11 mouse cellular contexts compared by ENCODE assay signal in genomic region chr11:60977153-60977552, GRCm38 (mm10). TPM values are rescaled to one million over a fixed set of nuclear protein-coding genes. Genes with fewer than 3 reads are reported as not detected.
DNase-seq lines count a peak whose midpoint lies in the region; ATAC-seq and TF ChIP-seq lines count a peak whose summit lies in the region.
"Had no signal": no experiment of that assay in that cellular context is flagged by ENCODE, and none has a peak within 500 bp of the region (broad histone marks: within the 10 kb centered on the region; RNA-seq: fewer than 3 reads in every experiment).

No protein-coding gene starts in this region.

- 45% methylated on average over 3 of the region's 3 CpGs for WGBS in liver, embryonic 16.5 days (ENCODE audit: insufficient replicate concordance)
- 44% methylated on average over 3 of the region's 3 CpGs for WGBS in liver, postnatal 0 days (ENCODE audit: insufficient replicate concordance)
- 40% methylated on average over 3 of the region's 3 CpGs for WGBS in heart, postnatal 0 days
- 39% methylated on average over 3 of the region's 3 CpGs for WGBS in stomach, embryonic 16.5 days

- H3K36me3 ChIP-seq in liver, embryonic 16.5 days (ENCODE audit: control insufficient read depth, insufficient read depth): no peaks in the 10 kb centered on the region
- H3K36me3 ChIP-seq in liver, postnatal 0 days (replicated peaks; ENCODE audit: insufficient read depth, low read length): no peaks in the 10 kb centered on the region
- no peaks in the 10 kb centered on the region for H3K36me3 ChIP-seq in heart, postnatal 0 days (replicated peaks; ENCODE audit: control insufficient read depth, insufficient read depth, low read length)
- H3K36me3 ChIP-seq in stomach, embryonic 16.5 days (ENCODE audit: control insufficient read depth, insufficient read depth, low read length): no peaks in the 10 kb centered on the region

- no peaks in the 10 kb centered on the region for H3K27me3 ChIP-seq in liver, embryonic 16.5 days (ENCODE audit: control insufficient read depth, insufficient read depth, low read depth, low read length)
- no peaks in the 10 kb centered on the region for H3K27me3 ChIP-seq in liver, postnatal 0 days (ENCODE audit: insufficient read depth, low read length)
- no peaks in the 10 kb centered on the region for H3K27me3 ChIP-seq in heart, postnatal 0 days (ENCODE audit: control insufficient read depth, insufficient read depth, low read length)
- H3K27me3 ChIP-seq in stomach, embryonic 16.5 days (ENCODE audit: control insufficient read depth, insufficient read depth, low read length): no peaks in the 10 kb centered on the region

- DNase-seq in adrenal gland, adult (ENCODE audit: inconsistent age in 2 of 2, low spot score in 1 of 2): peak; percentile 80 to 88
- DNase-seq in adrenal gland, postnatal 4 days (ENCODE audit: low spot score in 2 of 2): no peak
- no peak for DNase-seq in liver, postnatal 0 days
- peak; percentile 39 for DNase-seq in heart, postnatal 0 days (ENCODE audit: low spot score)
- no peak for DNase-seq in testis, postnatal 14 days (ENCODE audit: low spot score)

- no peak overlapping the region for H3K4me3 ChIP-seq in liver, embryonic 16.5 days (ENCODE audit: low read depth, low read length)
- no peak overlapping the region for H3K4me3 ChIP-seq in liver, postnatal 0 days (ENCODE audit: low read depth, low read length)
- no peak overlapping the region for H3K4me3 ChIP-seq in heart, postnatal 0 days (ENCODE audit: low read depth, low read length)
- no peak overlapping the region for H3K4me3 ChIP-seq in stomach, embryonic 16.5 days (replicated peaks; ENCODE audit: low read length)

- no peaks in the 10 kb centered on the region for H3K9me3 ChIP-seq in liver, embryonic 16.5 days (replicated peaks; ENCODE audit: control insufficient read depth, low read length)
- H3K9me3 ChIP-seq in liver, postnatal 0 days (ENCODE audit: low read length): no peaks in the 10 kb centered on the region
- H3K9me3 ChIP-seq in heart, postnatal 0 days (replicated peaks; ENCODE audit: control insufficient read depth, low read length): no peaks in the 10 kb centered on the region
- H3K9me3 ChIP-seq in stomach, embryonic 16.5 days (replicated peaks; ENCODE audit: control insufficient read depth, low read length): no peaks in the 10 kb centered on the region

- no peak overlapping the region for H3K4me2 ChIP-seq in liver, embryonic 16.5 days (ENCODE audit: low read depth, low read length)
- H3K4me2 ChIP-seq in liver, postnatal 0 days (ENCODE audit: low read depth, low read length): no peak overlapping the region
- H3K4me2 ChIP-seq in heart, postnatal 0 days (ENCODE audit: low read depth, low read length): no peak overlapping the region
- no peak overlapping the region for H3K4me2 ChIP-seq in stomach, embryonic 16.5 days (ENCODE audit: low read depth, low read length)
- H3K4me2 ChIP-seq: lung, embryonic 14.5 days had no signal

- TF ChIP-seq CTCF in liver, postnatal 0 days (IDR thresholded peaks at IDR 0.05; ENCODE audit: low read depth): no peak
- TF ChIP-seq CTCF in heart, postnatal 0 days (IDR thresholded peaks at IDR 0.05; ENCODE audit: low read depth): no peak

- H3K9ac ChIP-seq in liver, embryonic 16.5 days (ENCODE audit: low read depth, low read length): no peak overlapping the region
- no peak overlapping the region for H3K9ac ChIP-seq in liver, postnatal 0 days (replicated peaks)
- H3K9ac ChIP-seq in heart, postnatal 0 days (replicated peaks; ENCODE audit: low read depth, low read length): no peak overlapping the region
- H3K9ac ChIP-seq in stomach, embryonic 16.5 days (ENCODE audit: low read length): no peak overlapping the region
- H3K9ac ChIP-seq: lung, embryonic 14.5 days had no signal

- no peaks in the 10 kb centered on the region; the same call in 1 of the 2 replicates for H3K4me1 ChIP-seq in liver, embryonic 16.5 days (ENCODE audit: control insufficient read depth, low read depth, low read length)
- peaks cover 2% of the 10 kb centered on the region; the same call in 1 of the 2 replicates for H3K4me1 ChIP-seq in liver, postnatal 0 days (ENCODE audit: insufficient read depth)
- peaks cover 17% of the 10 kb centered on the region for H3K4me1 ChIP-seq in heart, postnatal 0 days (ENCODE audit: control insufficient read depth, insufficient read depth)
- H3K4me1 ChIP-seq in stomach, embryonic 16.5 days (ENCODE audit: control insufficient read depth, insufficient read depth, low read length): no peaks in the 10 kb centered on the region

- TF ChIP-seq EP300 in liver, postnatal 0 days (IDR thresholded peaks at IDR 0.05; ENCODE audit: low read depth): no peak
- no peak for TF ChIP-seq EP300 in heart, postnatal 0 days (IDR thresholded peaks at IDR 0.05; ENCODE audit: low read depth)

- no peak overlapping the region for H3K27ac ChIP-seq in liver, embryonic 16.5 days (ENCODE audit: low read length)
- no peak overlapping the region for H3K27ac ChIP-seq in liver, postnatal 0 days (ENCODE audit: low read depth)
- peak overlapping the region; percentile 53; the same call in 1 of the 2 replicates for H3K27ac ChIP-seq in heart, postnatal 0 days (ENCODE audit: low read depth)
- H3K27ac ChIP-seq in stomach, embryonic 16.5 days (ENCODE audit: low read length): peak overlapping the region; percentile 32; the same call in 1 of the 2 replicates

- ATAC-seq in liver, embryonic 16.5 days (ENCODE audit: low read depth): peak; percentile 19; the same call in 1 of the 2 replicates
- no peak for ATAC-seq in liver, postnatal 0 days
- peak; percentile 63 for ATAC-seq in heart, postnatal 0 days (ENCODE audit: insufficient read depth, low read depth)
- ATAC-seq in stomach, embryonic 16.5 days (ENCODE audit: insufficient read depth, low FRiP score): peak; percentile 75; the same call in 1 of the 2 replicates
- no peak for ATAC-seq in CD4-positive, CD25-positive, alpha-beta regulatory T cell, adult 4 months
- ATAC-seq: midbrain, embryonic 16.5 days had no signal

RNA-seq across cellular contexts. Expression of gene Kcnj12, which starts 45.2 kb away (rescaled TPM):
- 1 to 10 TPM; 3.5 to 3.6 TPM for total RNA-seq in adrenal gland, postnatal 4 days (2021)
- polyA plus RNA-seq in liver, embryonic 16.5 days (2015; fragmentation: Nextera tagmentation; extraction: Ambion mirVana): 0.04 TPM in 1 of 2 replicates, not detected in the other
- polyA plus RNA-seq in liver, postnatal 0 days (2015; fragmentation: Nextera tagmentation; extraction: Ambion mirVana): 0.18 TPM in 1 of 2 replicates, not detected in the other
- 38.9 and 69.3 TPM in 2 replicates for total RNA-seq in heart, postnatal 0 days (2014; rRNA removed; ENCODE audit: low replicate concordance)
- 9.5 and 10.8 TPM in 2 replicates for polyA plus RNA-seq in heart, postnatal 0 days (2015; fragmentation: Nextera tagmentation; extraction: Ambion mirVana)
- 0.41 and 0.93 TPM in 2 replicates for polyA plus RNA-seq in stomach, embryonic 16.5 days (2015; fragmentation: Nextera tagmentation; extraction: Ambion mirVana)
- polyA plus RNA-seq in CD4-positive, CD25-positive, alpha-beta regulatory T cell, adult 4 months (2017; shearing (Covaris generic)): not detected
- total RNA-seq: neutrophil, adult 5-6 weeks had no signal

RNA-seq across cellular contexts. Expression of gene Map2k3, which starts 45.3 kb away (rescaled TPM):
- 10 to 100 TPM; 92.4 to 93.9 TPM for total RNA-seq in adrenal gland, postnatal 4 days (2021)
- 121 and 134 TPM in 2 replicates for polyA plus RNA-seq in liver, embryonic 16.5 days (2015; fragmentation: Nextera tagmentation; extraction: Ambion mirVana)
- 61.7 and 66.5 TPM in 2 replicates for polyA plus RNA-seq in liver, postnatal 0 days (2015; fragmentation: Nextera tagmentation; extraction: Ambion mirVana)
- 32.6 and 35.7 TPM in 2 replicates for total RNA-seq in heart, postnatal 0 days (2014; rRNA removed; ENCODE audit: low replicate concordance)
- polyA plus RNA-seq in heart, postnatal 0 days (2015; fragmentation: Nextera tagmentation; extraction: Ambion mirVana): 48.3 and 48.6 TPM in 2 replicates
- polyA plus RNA-seq in stomach, embryonic 16.5 days (2015; fragmentation: Nextera tagmentation; extraction: Ambion mirVana): 119 and 132 TPM in 2 replicates
- polyA plus RNA-seq in CD4-positive, CD25-positive, alpha-beta regulatory T cell, adult 4 months (2017; shearing (Covaris generic)): 10 to 100 TPM; 48.1 to 70.2 TPM

Comparison
In these comparisons a context has a peak if more than half of its experiments do, and no peak if none do; other contexts are left out.
1. DNase-seq: peak in adrenal gland, adult (2 of 2) and heart, postnatal 0 days (single experiment); none in adrenal gland, postnatal 4 days (0 of 2), liver, postnatal 0 days (single experiment) and testis, postnatal 14 days (single experiment).
2. ATAC-seq: peak in liver, embryonic 16.5 days (single experiment), heart, postnatal 0 days (single experiment) and stomach, embryonic 16.5 days (single experiment); none in liver, postnatal 0 days (single experiment) and CD4-positive, CD25-positive, alpha-beta regulatory T cell, adult 4 months (single experiment).
3. H3K27ac ChIP-seq: peak in heart, postnatal 0 days (single experiment) and stomach, embryonic 16.5 days (single experiment); none in liver, embryonic 16.5 days (single experiment) and liver, postnatal 0 days (single experiment).